Mouse (Mus musculus) erythroblast, embryonic 14.5 days (primary cell): ENCODE results near the gene Nfix.

Experiments
- GATA1 ChIP-seq: IDR thresholded peaks from 2 replicates; pipeline ENCODE4 v1.6.1; 2012; ENCODE audit warnings: low read length, inconsistent platforms, mixed read lengths
- TAL1 ChIP-seq: IDR thresholded peaks from 3 replicates; pipeline ENCODE4 v1.6.1; 2012; ENCODE audit warnings: low read length, inconsistent platforms, mixed read lengths

DNA sequence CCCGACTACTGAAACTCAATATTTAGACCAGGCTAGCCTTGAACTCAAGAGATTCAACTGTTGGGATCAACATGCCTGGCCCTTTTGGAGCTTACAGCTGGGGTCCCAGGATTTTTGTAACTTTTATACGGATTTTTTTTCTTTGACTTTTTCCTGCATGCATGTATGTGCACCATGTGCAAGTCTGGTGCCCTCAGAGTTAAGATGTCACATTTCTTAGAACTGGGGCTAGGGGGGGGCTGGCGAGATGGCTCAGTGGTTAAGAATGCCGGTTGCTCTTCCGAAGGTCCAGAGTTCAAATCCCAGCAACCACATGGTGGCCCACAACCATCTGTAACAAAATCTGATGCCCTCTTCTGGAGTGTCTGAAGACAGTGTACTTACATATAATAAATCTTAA lies 99.6 kb downstream of the Nfix start:
- TF ChIP-seq GATA1 = no peak
- no peak for TF ChIP-seq TAL1
